Mouse (Mus musculus): Measurements from ENCODE around the gene Agtr1a.
A peak's percentile ranks its signal among the peaks of the same experiment; 100 is the strongest.

Gene Agtr1a

GRCm38 (mm10) chr13:30336148-30336801 lies at the start of gene Agtr1a:
Gene Agtr1a, plus strand, starts transcription at chr13:30336441.
- DNase-seq (ENCODE audit: low spot score): peak; percentile 25

- no peak for DNase-seq (ENCODE audit: low spot score)
Observed at GRCm38 (mm10) chr13:30310221-30310620, 26.0 kb upstream of the Agtr1a start.

GRCm38 (mm10) chr13:30324669-30325346 lies 11.4 kb upstream of the Agtr1a start:
- DNase-seq (ENCODE audit: low spot score): no peak

GRCm38 (mm10) chr13:30331061-30331460 lies 5.2 kb upstream of the Agtr1a start:
- DNase-seq (ENCODE audit: low spot score): no peak

GRCm38 (mm10) chr13:30331851-30332250 lies 4.4 kb upstream of the Agtr1a start:
- no peak for DNase-seq (ENCODE audit: low spot score)

GRCm38 (mm10) chr13:30332581-30332980 lies 3.7 kb upstream of the Agtr1a start:
- no peak for DNase-seq (ENCODE audit: low spot score)

- no peak for DNase-seq (ENCODE audit: low spot score)
Observed at GRCm38 (mm10) chr13:30334667-30335066, 1.6 kb upstream of the Agtr1a start.

- DNase-seq (ENCODE audit: low spot score): no peak
Observed at GRCm38 (mm10) chr13:30336913-30337312, 672 bp downstream of the Agtr1a start.

- no peak for DNase-seq (ENCODE audit: low spot score)
Observed at GRCm38 (mm10) chr13:30337646-30338045, 1.4 kb downstream of the Agtr1a start.

- DNase-seq (ENCODE audit: low spot score): no peak
Observed at GRCm38 (mm10) chr13:30338576-30338975, 2.3 kb downstream of the Agtr1a start.

- no peak for DNase-seq (ENCODE audit: low spot score)
Observed at GRCm38 (mm10) chr13:30339927-30340326, 3.7 kb downstream of the Agtr1a start.

GRCm38 (mm10) chr13:30341987-30342898 lies 6.0 kb downstream of the Agtr1a start:
- no peak for DNase-seq (ENCODE audit: low spot score)

GRCm38 (mm10) chr13:30345427-30345913 lies 9.2 kb downstream of the Agtr1a start:
- DNase-seq (ENCODE audit: low spot score): no peak

- no peak for DNase-seq (ENCODE audit: low spot score)
Observed at GRCm38 (mm10) chr13:30346881-30347280, 10.6 kb downstream of the Agtr1a start.

- no peak for DNase-seq (ENCODE audit: low spot score)
Observed at GRCm38 (mm10) chr13:30348306-30348705, 12.1 kb downstream of the Agtr1a start.

GRCm38 (mm10) chr13:30351966-30352365 lies 15.7 kb downstream of the Agtr1a start:
- no peak for DNase-seq (ENCODE audit: low spot score)

GRCm38 (mm10) chr13:30354991-30355580 lies 18.8 kb downstream of the Agtr1a start:
- DNase-seq (ENCODE audit: low spot score): no peak

- no peak for DNase-seq (ENCODE audit: low spot score)
Observed at GRCm38 (mm10) chr13:30355979-30356378, 19.7 kb downstream of the Agtr1a start.

- no peak for DNase-seq (ENCODE audit: low spot score)
Observed at GRCm38 (mm10) chr13:30358456-30359168, 22.4 kb downstream of the Agtr1a start.

- DNase-seq (ENCODE audit: low spot score): no peak
Observed at GRCm38 (mm10) chr13:30359886-30360285, 23.6 kb downstream of the Agtr1a start.

GRCm38 (mm10) chr13:30361002-30361401 lies 24.8 kb downstream of the Agtr1a start:
- no peak for DNase-seq (ENCODE audit: low spot score)

Data from urinary bladder, postnatal 25 days (tissue).